Mouse (Mus musculus) forebrain, embryonic 13.5 days (tissue): ENCODE results near the gene Rhoa. TPM values are rescaled to one million over a fixed set of nuclear protein-coding genes. Genes with fewer than 3 reads are reported as not detected.

ENCODE experiments used
- ATAC-seq: fragments of 200-750 bp; cut with Nextera tagmentation; 2 replicates; pipeline ENCODE4 v1.8.0; 2017
- H3K27ac ChIP-seq: fragments of 300-500 bp; sonication (generic); 2 replicates; pipeline ENCODE4 v1.5.1; 2015; ENCODE audit warnings: inconsistent platforms, mild to moderate bottlenecking, moderate library complexity
- H3K27me3 ChIP-seq: fragments of 300-500 bp; sonication (generic); 2 replicates; pipeline ENCODE4 v1.6.1; 2015; ENCODE audit warnings: mild to moderate bottlenecking, inconsistent platforms
- H3K36me3 ChIP-seq: fragments of 300-500 bp; sonication (generic); 2 replicates; pipeline ENCODE4 v1.6.1; 2015; ENCODE audit warnings: mild to moderate bottlenecking, inconsistent platforms; ENCODE audit not compliant: poor library complexity, severe bottlenecking
- H3K4me1 ChIP-seq: fragments of 300-500 bp; sonication (generic); 2 replicates; pipeline ENCODE4 v1.6.1; 2015; ENCODE audit warnings: inconsistent platforms
- H3K4me2 ChIP-seq: fragments of 300-500 bp; sonication (generic); 2 replicates; pipeline ENCODE4 v1.6.1; 2015; ENCODE audit warnings: inconsistent platforms, mild to moderate bottlenecking, moderate library complexity
- H3K4me3 ChIP-seq: fragments of 300-500 bp; sonication (generic); 2 replicates; pipeline ENCODE4 v1.5.1; 2015; ENCODE audit warnings: mild to moderate bottlenecking, inconsistent platforms
- H3K9ac ChIP-seq: fragments of 300-500 bp; sonication (generic); 2 replicates; pipeline ENCODE4 v1.6.1; 2015; ENCODE audit warnings: mild to moderate bottlenecking, inconsistent platforms
- H3K9me3 ChIP-seq: fragments of 300-500 bp; sonication (generic); replicated peaks from 2 replicates; pipeline ENCODE4 v1.6.1; 2016; ENCODE audit warnings: inconsistent platforms
- WGBS: fragments of 180-500 bp; shearing (Covaris S2); methylation state at CpG from one replicate; pipeline ENCODE4 v1.1.7; 2015; 5-methylcytosine and 5-hydroxymethylcytosine counted together
- polyA plus RNA-seq: library from polyadenylated mRNA; unstranded; fragments of >200 nt; fragmentation: Nextera tagmentation; extraction: Ambion mirVana; gene quantifications from 2 replicates; pipeline ENCODE4 v1.2.1, GENCODE M21; 2015

Rhoa gene
- polyA plus RNA-seq, 1 experiment from 2014 or later, result 330 TPM

- H3K4me1 ChIP-seq, result peaks cover 20% of the 10 kb centered on the region
- peaks cover 41% of the 10 kb centered on the region for H3K36me3 ChIP-seq
- no peaks in the 10 kb centered on the region for H3K9me3 ChIP-seq
- H3K27me3 ChIP-seq, result no peaks in the 10 kb centered on the region
- H3K4me2 ChIP-seq, result peak overlapping the region; percentile 75
- ATAC-seq, result no peak
- WGBS, result 66% methylated on average over 10 of the region's 10 CpGs
- peak overlapping the region; percentile 86; the same call in 1 of the 2 replicates for H3K9ac ChIP-seq
- peak overlapping the region; percentile 91 for H3K27ac ChIP-seq
- peak overlapping the region; percentile 58; the same call in 1 of the 2 replicates for H3K4me3 ChIP-seq
Observed at GRCm38 (mm10) chr9:108337848-108338550, 32.1 kb downstream of the Rhoa start.

- H3K27me3 ChIP-seq, result no peaks in the 10 kb centered on the region
- H3K27ac ChIP-seq, result peak overlapping the region; percentile 91
- H3K4me2 ChIP-seq, result peak overlapping the region; percentile 75
- 30% methylated on average over 6 of the region's 6 CpGs for WGBS
- peak overlapping the region; percentile 58 for H3K4me3 ChIP-seq
- 0 out of 2 replicates have a peak, but pooled peaks have one; percentile 14 for ATAC-seq
- peak overlapping the region; percentile 86 for H3K9ac ChIP-seq
- peaks cover 37% of the 10 kb centered on the region for H3K36me3 ChIP-seq
- no peaks in the 10 kb centered on the region for H3K9me3 ChIP-seq
- peaks cover 20% of the 10 kb centered on the region for H3K4me1 ChIP-seq
Observed at GRCm38 (mm10) chr9:108338551-108338885, 32.6 kb downstream of the Rhoa start.

- Histone ChIP-seq H3K4me2 (peak within 1 kb of the TSS; percentile 75), H3K9me3 (no peaks in the 10 kb centered on the region), H3K4me3 (peak within 1 kb of the TSS; percentile 58), H3K36me3 (peaks cover 31% of the 10 kb centered on the region), H3K9ac (peak within 1 kb of the TSS; percentile 86), H3K27ac (peak within 1 kb of the TSS; percentile 91), H3K27me3 (no peaks in the 10 kb centered on the region), H3K4me1 (peaks cover 20% of the 10 kb centered on the region)
- ATAC-seq, result peak; percentile 97
- WGBS, result under 1% methylated on average over 49 of the region's 49 CpGs
Observed at GRCm38 (mm10) chr9:108338886-108339781, 33.2 kb downstream of the Rhoa start, which contains the start of gene Gpx1. Gpx1 (plus strand) TSS chr9:108338903.

- 15% methylated on average over 20 of the region's 20 CpGs for WGBS
- H3K36me3 ChIP-seq, result peaks cover 23% of the 10 kb centered on the region
- peaks cover 20% of the 10 kb centered on the region for H3K4me1 ChIP-seq
- peak overlapping the region; percentile 86 for H3K9ac ChIP-seq
- no peaks in the 10 kb centered on the region for H3K27me3 ChIP-seq
- H3K9me3 ChIP-seq, result no peaks in the 10 kb centered on the region
- peak overlapping the region; percentile 75 for H3K4me2 ChIP-seq
- H3K4me3 ChIP-seq, result peak overlapping the region; percentile 58
- no peak for ATAC-seq
- H3K27ac ChIP-seq, result peak overlapping the region; percentile 91; the same call in 1 of the 2 replicates
Observed at GRCm38 (mm10) chr9:108339886-108340257, 33.9 kb downstream of the Rhoa start.

- Histone ChIP-seq H3K27me3 (no peaks in the 10 kb centered on the region), H3K4me3 (peak overlapping the region; percentile 58), H3K4me1 (peaks cover 20% of the 10 kb centered on the region), H3K27ac (no peak overlapping the region), H3K9ac (peak overlapping the region; percentile 86), H3K36me3 (peaks cover 17% of the 10 kb centered on the region), H3K4me2 (peak overlapping the region; percentile 75), H3K9me3 (no peaks in the 10 kb centered on the region)
- WGBS, result 78% methylated on average over 10 of the region's 10 CpGs
- ATAC-seq, result no peak
Observed at GRCm38 (mm10) chr9:108340258-108341138, 34.6 kb downstream of the Rhoa start.

GRCm38 (mm10) chr9:108341139-108341475 is 35.2 kb downstream of the Rhoa start:
- Histone ChIP-seq H3K36me3 (peaks cover 11% of the 10 kb centered on the region), H3K4me1 (peaks cover 23% of the 10 kb centered on the region), H3K9me3 (no peaks in the 10 kb centered on the region), H3K9ac (no peak overlapping the region), H3K27ac (no peak overlapping the region), H3K4me3 (no peak overlapping the region), H3K4me2 (0 out of 2 replicates have a peak overlapping the region, but pooled peaks have one; percentile 75), H3K27me3 (no peaks in the 10 kb centered on the region)
- ATAC-seq, result no peak
- 90% methylated on average over 5 of the region's 5 CpGs for WGBS

GRCm38 (mm10) chr9:108341801-108342200 is 35.9 kb downstream of the Rhoa start:
- no peak for ATAC-seq
- Histone ChIP-seq H3K27me3 (no peaks in the 10 kb centered on the region), H3K36me3 (peaks cover 9% of the 10 kb centered on the region; the same call in 1 of the 2 replicates), H3K4me2 (no peak overlapping the region), H3K4me3 (no peak overlapping the region), H3K4me1 (peaks cover 26% of the 10 kb centered on the region), H3K9ac (no peak overlapping the region), H3K9me3 (no peaks in the 10 kb centered on the region), H3K27ac (no peak overlapping the region)

GRCm38 (mm10) chr9:108342301-108342831 is 36.4 kb downstream of the Rhoa start:
- no peak overlapping the region for H3K4me3 ChIP-seq
- H3K9me3 ChIP-seq, result no peaks in the 10 kb centered on the region
- H3K4me1 ChIP-seq, result peaks cover 30% of the 10 kb centered on the region
- ATAC-seq, result no peak
- peaks cover 9% of the 10 kb centered on the region; the same call in 1 of the 2 replicates for H3K36me3 ChIP-seq
- no peak overlapping the region for H3K9ac ChIP-seq
- no peak overlapping the region; the same call in 1 of the 2 replicates for H3K27ac ChIP-seq
- WGBS, result 63% methylated on average over 5 of the region's 5 CpGs
- H3K27me3 ChIP-seq, result no peaks in the 10 kb centered on the region
- no peak overlapping the region for H3K4me2 ChIP-seq

GRCm38 (mm10) chr9:108343331-108343730 is 37.4 kb downstream of the Rhoa start:
- H3K27ac ChIP-seq, result no peak overlapping the region
- 87% methylated on average over 3 of the region's 3 CpGs for WGBS
- 0 out of 2 replicates have a peak, but pooled peaks cover under 1% of the 10 kb centered on the region for H3K36me3 ChIP-seq
- H3K4me1 ChIP-seq, result peaks cover 29% of the 10 kb centered on the region
- H3K9ac ChIP-seq, result 0 out of 2 replicates have a peak overlapping the region, but pooled peaks have one; percentile 8
- H3K4me3 ChIP-seq, result no peak overlapping the region
- no peak for ATAC-seq
- no peaks in the 10 kb centered on the region for H3K9me3 ChIP-seq
- no peaks in the 10 kb centered on the region for H3K27me3 ChIP-seq
- no peak overlapping the region for H3K4me2 ChIP-seq

- Histone ChIP-seq H3K9ac (no peak overlapping the region), H3K4me1 (peaks cover 29% of the 10 kb centered on the region), H3K36me3 (no peaks in the 10 kb centered on the region), H3K27ac (no peak overlapping the region), H3K4me3 (no peak overlapping the region), H3K4me2 (no peak overlapping the region), H3K9me3 (no peaks in the 10 kb centered on the region), H3K27me3 (no peaks in the 10 kb centered on the region)
- no peak for ATAC-seq
- WGBS, result 100% methylated on average over 1 of the region's 1 CpGs
Observed at GRCm38 (mm10) chr9:108343835-108344234, 37.9 kb downstream of the Rhoa start.

GRCm38 (mm10) chr9:108344471-108344870 is 38.5 kb downstream of the Rhoa start:
- ATAC-seq, result no peak
- Histone ChIP-seq H3K4me1 (peaks cover 36% of the 10 kb centered on the region), H3K27me3 (no peaks in the 10 kb centered on the region), H3K4me3 (no peak overlapping the region), H3K36me3 (no peaks in the 10 kb centered on the region), H3K4me2 (no peak overlapping the region), H3K27ac (no peak overlapping the region), H3K9ac (no peak overlapping the region), H3K9me3 (no peaks in the 10 kb centered on the region)
- 79% methylated on average over 4 of the region's 4 CpGs for WGBS
